Mouse (Mus musculus): ENCODE results near the gene Dok1. TPM values are rescaled to one million over a fixed set of nuclear protein-coding genes. Genes with fewer than 3 reads are reported as not detected.

Dok1 gene
- total RNA-seq, 2 experiments from 2014 or later: 1.3 to 4.1 TPM

GRCm38 (mm10) chr6:83040601-83041000, 7.3 kb upstream of the Dok1 start:
- no peak overlapping the region for H3K27ac ChIP-seq
- DNase-seq: no peak

GRCm38 (mm10) chr6:83038496-83039012, 5.3 kb upstream of the Dok1 start:
- no peak for TF ChIP-seq CTCF (IDR thresholded peaks at IDR 0.05)
- DNase-seq: peak; percentile 93
- intact Hi-C loops (cut with DNase I): no loop called here
- H3K4me3 ChIP-seq: peak overlapping the region; percentile 63
- H3K27ac ChIP-seq: peak overlapping the region; percentile 46

More at GRCm38 (mm10) chr6:83040601-83041000, 7.3 kb upstream of the Dok1 start:
- TF ChIP-seq CTCF (IDR thresholded peaks at IDR 0.05): no peak
- intact Hi-C loops (cut with DNase I): no loop called here
- no peak overlapping the region for H3K4me3 ChIP-seq

- TF ChIP-seq CTCF (IDR thresholded peaks at IDR 0.05): no peak
- intact Hi-C loops (cut with DNase I): no loop called here
- no peak for DNase-seq
- no peak overlapping the region for H3K4me3 ChIP-seq
- no peak overlapping the region for H3K27ac ChIP-seq
Observed at GRCm38 (mm10) chr6:83037188-83037587, 3.9 kb upstream of the Dok1 start.

GRCm38 (mm10) chr6:83034463-83035055, 1.3 kb upstream of the Dok1 start:
- intact Hi-C loops (cut with DNase I): no loop called here
- TF ChIP-seq CTCF (IDR thresholded peaks at IDR 0.05): no peak
- DNase-seq: no peak
- Histone ChIP-seq H3K27ac (peak overlapping the region; percentile 88), H3K4me3 (peak overlapping the region; percentile 81)

- Histone ChIP-seq H3K4me3 (peak overlapping the region; percentile 81), H3K27ac (peak overlapping the region; percentile 88)
- TF ChIP-seq CTCF (IDR thresholded peaks at IDR 0.05): no peak
- intact Hi-C loops (cut with DNase I): no loop called here
- peak; percentile 50 for DNase-seq
Observed at GRCm38 (mm10) chr6:83032769-83033191, 491 bp downstream of the Dok1 start.

- no peak for DNase-seq
- Histone ChIP-seq H3K4me3 (peak overlapping the region; percentile 81), H3K27ac (peak overlapping the region; percentile 88)
- TF ChIP-seq CTCF (IDR thresholded peaks at IDR 0.05): no peak
- intact Hi-C loops (cut with DNase I): no loop called here
Observed at GRCm38 (mm10) chr6:83031921-83032590, 1.2 kb downstream of the Dok1 start.

GRCm38 (mm10) chr6:83031111-83031510, 2.2 kb downstream of the Dok1 start:
- intact Hi-C loops (cut with DNase I): no loop called here
- TF ChIP-seq CTCF (IDR thresholded peaks at IDR 0.05): no peak
- H3K27ac ChIP-seq: peak overlapping the region; percentile 88
- DNase-seq: no peak
- peak overlapping the region; percentile 81 for H3K4me3 ChIP-seq

- Histone ChIP-seq H3K27ac (peak overlapping the region; percentile 57), H3K4me3 (no peak overlapping the region)
- no peak for TF ChIP-seq CTCF (IDR thresholded peaks at IDR 0.05)
- no peak for DNase-seq
- intact Hi-C loops (cut with DNase I): no loop called here
Observed at GRCm38 (mm10) chr6:83029777-83030176, 3.5 kb downstream of the Dok1 start.

- DNase-seq: peak; percentile 53
- no peak overlapping the region for H3K4me3 ChIP-seq
- intact Hi-C loops (cut with DNase I): no loop called here
- TF ChIP-seq CTCF (IDR thresholded peaks at IDR 0.05): no peak
- peak overlapping the region; percentile 68 for H3K27ac ChIP-seq
Observed at GRCm38 (mm10) chr6:83027706-83028105, 5.6 kb downstream of the Dok1 start.

GRCm38 (mm10) chr6:83027293-83027692, 6.0 kb downstream of the Dok1 start:
- Histone ChIP-seq H3K4me3 (no peak overlapping the region), H3K27ac (peak overlapping the region; percentile 68)
- TF ChIP-seq CTCF (IDR thresholded peaks at IDR 0.05): no peak
- DNase-seq: no peak
- intact Hi-C loops (cut with DNase I): no loop called here

GRCm38 (mm10) chr6:83025221-83025620, 8.1 kb downstream of the Dok1 start:
- Histone ChIP-seq H3K27ac (no peak overlapping the region), H3K4me3 (no peak overlapping the region)
- intact Hi-C loops (cut with DNase I): no loop called here
- TF ChIP-seq CTCF (IDR thresholded peaks at IDR 0.05): no peak
- DNase-seq: no peak

GRCm38 (mm10) chr6:83024421-83024820, 8.8 kb downstream of the Dok1 start:
- Histone ChIP-seq H3K27ac (no peak overlapping the region), H3K4me3 (no peak overlapping the region)
- no peak for TF ChIP-seq CTCF (IDR thresholded peaks at IDR 0.05)
- intact Hi-C loops (cut with DNase I): no loop called here
- DNase-seq: no peak

- no peak for TF ChIP-seq CTCF (IDR thresholded peaks at IDR 0.05)
- intact Hi-C loops (cut with DNase I): no loop called here
- H3K27ac ChIP-seq: no peak overlapping the region
- DNase-seq: no peak
- no peak overlapping the region for H3K4me3 ChIP-seq
Observed at GRCm38 (mm10) chr6:83023786-83024185, 9.5 kb downstream of the Dok1 start.
